Mouse (Mus musculus) kidney, adult 9 months (tissue): ENCODE results near the gene Tfeb.

Experiments used
- DNase-seq: peaks from one replicate; pipeline ENCODE4 v3.0.0; 2022

Tfeb gene

DNA sequence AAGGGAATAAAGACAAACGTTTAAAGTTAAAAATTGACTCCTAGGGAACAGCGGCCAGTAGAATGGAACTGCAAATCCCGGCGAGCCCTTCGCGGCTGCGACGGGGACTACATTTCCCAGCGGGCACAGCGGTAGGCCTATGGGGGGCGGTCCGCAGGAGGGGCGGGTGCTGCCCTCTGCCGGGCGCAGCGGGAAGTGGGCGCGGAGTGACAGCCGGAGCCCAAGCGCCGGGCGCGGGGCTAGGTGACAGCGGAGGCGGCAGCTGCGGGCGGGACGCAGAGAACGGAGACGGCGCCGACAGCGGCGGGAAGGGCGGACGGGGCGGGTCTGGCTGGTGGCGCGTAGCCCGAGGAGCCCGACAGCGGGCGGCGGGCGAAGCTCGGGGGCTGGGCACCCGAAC lies at the start of gene Tfeb:
Gene Tfeb (plus strand): TSS at position 175 of the 400 bp plus-strand sequence.
- DNase-seq = peak; percentile 98

GRCm38 (mm10) chr17:47687409-47688343 lies 49.2 kb upstream of the Tfeb start:
- peak; percentile 97 for DNase-seq

- no peak for DNase-seq
Measured at GRCm38 (mm10) chr17:47688344-47688607, 48.6 kb upstream of the Tfeb start, which contains the start of gene Tomm6. Gene Tomm6, minus strand, starts transcription at chr17:47688386.

- DNase-seq = peak; percentile 50
Measured at GRCm38 (mm10) chr17:47688608-47689575, 47.9 kb upstream of the Tfeb start, which contains the start of gene Frs3. Gene Frs3, plus strand, starts transcription at chr17:47689030.

- DNase-seq = no peak
Measured at GRCm38 (mm10) chr17:47689894-47690293, 46.9 kb upstream of the Tfeb start.

DNA sequence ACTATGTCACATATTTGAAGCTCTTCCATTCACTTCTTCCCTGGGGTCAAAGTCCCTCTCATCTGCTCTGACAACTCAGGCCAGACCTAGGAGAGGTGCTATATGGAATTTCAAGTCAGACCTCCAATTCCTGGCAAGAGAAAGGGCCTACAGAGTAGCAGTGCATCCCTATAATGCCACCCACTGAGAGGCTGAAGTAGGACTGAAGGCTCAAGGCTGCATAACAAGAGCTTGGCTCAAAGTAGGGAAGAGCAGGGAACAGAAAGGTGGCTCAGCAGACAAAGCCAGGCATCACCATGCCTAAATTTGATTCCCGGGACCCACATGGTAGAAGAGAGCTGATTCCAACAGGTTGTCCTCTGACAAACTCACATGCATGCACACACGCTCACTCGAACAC lies 45.2 kb upstream of the Tfeb start:
- no peak for DNase-seq

DNA sequence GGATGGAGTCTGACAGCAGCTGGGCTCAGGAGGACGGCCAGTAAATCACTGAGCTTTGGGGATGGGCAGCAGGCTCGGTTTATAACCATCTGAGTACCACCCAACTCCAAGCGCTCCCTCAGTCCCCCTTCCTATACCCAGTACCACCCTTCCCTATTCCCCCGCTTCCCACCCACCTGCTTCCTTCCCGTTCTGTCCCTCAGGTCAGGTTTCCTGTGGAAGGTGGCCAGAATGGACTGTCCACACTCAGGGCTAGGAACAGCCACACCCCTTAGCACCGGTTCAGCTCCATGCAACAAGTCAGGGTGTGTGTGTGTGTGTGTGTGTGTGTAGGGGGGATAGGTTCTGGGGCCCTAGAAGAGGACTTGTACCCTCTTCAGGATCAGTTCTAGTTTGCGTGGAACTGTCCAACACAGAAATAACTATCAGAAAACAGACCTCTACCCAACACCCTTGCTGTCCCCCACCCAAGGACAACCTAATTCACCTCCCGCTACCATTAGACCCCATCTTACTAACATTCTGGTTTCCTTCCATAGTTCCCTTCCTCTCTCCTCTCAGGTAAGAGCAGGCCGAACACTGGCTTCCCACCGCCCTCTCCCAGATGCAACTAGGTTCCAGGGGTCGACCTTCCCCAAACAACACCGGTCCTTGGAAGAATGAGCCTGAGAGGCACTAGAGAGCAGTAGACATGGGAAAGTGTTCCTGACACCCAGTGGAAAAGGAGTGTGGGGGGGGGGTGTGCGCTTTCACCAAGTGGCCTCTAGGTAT lies 43.0 kb upstream of the Tfeb start:
- no peak for DNase-seq

GRCm38 (mm10) chr17:47694442-47694502 lies 42.6 kb upstream of the Tfeb start, which contains the start of gene Gm21981:
Gene Gm21981, minus strand, starts transcription at chr17:47694455.
- DNase-seq = no peak

- peak; percentile 98 for DNase-seq
Measured at GRCm38 (mm10) chr17:47694503-47695336, 42.1 kb upstream of the Tfeb start, which contains the start of gene Prickle4. Gene Prickle4, minus strand, starts transcription at chr17:47694736.

GRCm38 (mm10) chr17:47695337-47695710 lies 41.5 kb upstream of the Tfeb start:
- no peak for DNase-seq

DNA sequence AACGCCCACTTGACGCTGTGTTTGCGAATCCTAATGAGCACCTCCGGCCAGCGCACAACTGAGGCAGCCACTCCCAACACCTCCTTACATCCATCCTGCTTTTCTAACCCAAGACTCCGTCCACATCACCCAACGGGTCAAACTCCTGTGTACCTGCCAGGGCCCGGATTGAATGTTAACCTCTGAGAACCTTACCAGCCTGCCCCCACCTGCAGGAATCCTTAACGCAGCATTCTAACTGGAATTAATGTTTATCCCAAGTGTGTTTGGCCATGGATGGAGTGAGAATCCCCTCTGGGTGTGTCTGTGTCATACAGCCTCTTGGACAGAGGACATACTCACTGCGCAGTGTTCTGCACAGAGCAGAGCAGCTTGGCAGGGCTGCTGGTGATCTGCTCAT lies 38.7 kb upstream of the Tfeb start:
- peak; percentile 92 for DNase-seq

GRCm38 (mm10) chr17:47699055-47699454 lies 37.8 kb upstream of the Tfeb start:
- DNase-seq = peak; percentile 70

DNA sequence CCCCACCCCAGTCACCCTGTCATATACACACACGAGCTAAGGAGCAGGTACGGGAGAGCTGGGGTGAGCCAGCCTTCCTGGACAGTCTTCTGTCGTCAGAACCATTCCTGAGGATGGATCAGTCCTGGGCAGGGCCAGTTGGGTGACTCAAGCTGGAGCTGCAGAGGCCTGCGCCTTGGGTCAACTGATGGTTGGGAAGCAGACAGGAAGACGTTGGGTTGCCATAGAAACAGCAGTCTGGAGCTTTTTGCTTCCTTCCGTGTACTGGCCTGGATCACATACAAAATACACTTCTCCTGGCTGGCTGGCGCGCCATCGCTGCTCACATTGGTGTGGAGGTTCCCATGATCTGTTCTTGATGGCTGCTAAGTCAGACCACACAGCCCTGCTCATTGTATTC lies 35.0 kb upstream of the Tfeb start:
- no peak for DNase-seq

DNA sequence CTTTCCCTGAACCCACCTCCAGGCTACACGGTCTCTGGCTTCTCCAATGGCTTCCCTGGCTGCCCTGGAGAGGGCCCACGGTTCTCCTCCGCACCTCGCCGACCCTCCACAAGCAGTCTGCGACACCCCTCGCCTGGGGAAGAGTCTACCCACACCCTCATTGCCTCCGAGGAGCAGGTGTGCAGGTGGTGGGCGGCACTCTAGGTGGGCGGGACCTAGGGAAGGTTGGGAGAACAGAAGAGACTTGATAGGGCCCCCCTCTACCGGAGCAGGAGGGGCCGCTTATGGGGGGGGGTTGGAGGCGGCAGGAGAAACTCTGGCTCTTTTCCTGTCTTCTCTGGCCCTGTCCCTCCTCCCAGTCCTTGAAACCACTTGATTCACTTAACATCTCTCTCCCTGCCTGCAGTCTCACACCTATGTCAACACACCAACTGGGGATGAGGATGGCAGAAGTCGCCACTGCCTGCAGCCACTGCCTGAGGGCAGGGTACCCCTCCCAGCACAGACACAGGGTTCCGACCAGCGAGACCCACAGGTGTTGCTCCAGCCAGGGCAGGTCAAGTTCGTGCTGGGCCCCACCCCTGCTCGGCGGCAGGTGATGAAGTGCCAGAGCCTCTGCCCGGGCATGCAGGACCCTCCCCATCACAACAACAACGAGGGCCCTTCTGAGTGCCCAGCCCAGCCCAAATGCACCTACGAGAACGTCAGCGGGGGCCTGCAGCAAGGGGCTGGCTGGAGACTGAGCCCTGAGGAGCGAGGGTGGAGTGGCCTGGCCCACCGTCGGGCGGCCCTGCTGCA lies 34.1 kb upstream of the Tfeb start:
- DNase-seq = no peak

- DNase-seq = no peak
Measured at GRCm38 (mm10) chr17:47703556-47703955, 33.3 kb upstream of the Tfeb start.

DNA sequence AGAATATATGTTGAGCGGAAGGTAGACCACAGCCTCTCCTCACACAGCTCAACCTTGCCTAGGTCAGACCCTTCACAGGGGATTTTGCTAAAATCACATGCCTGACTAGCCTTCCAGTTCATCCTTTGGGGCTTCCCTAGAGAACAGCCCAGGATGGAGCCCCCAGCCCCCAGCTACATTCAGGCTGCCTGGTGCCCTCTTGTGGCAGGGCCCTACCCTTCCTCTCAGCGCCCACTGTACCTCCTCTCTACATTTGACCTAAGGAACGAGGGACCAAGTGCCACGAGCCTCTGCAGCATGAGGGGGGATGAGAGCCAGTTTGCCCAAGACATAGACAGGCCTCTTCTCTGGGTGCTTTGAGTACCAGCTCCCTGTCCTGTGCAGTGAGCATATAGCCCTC lies 32.1 kb upstream of the Tfeb start:
- peak; percentile 29 for DNase-seq

DNA sequence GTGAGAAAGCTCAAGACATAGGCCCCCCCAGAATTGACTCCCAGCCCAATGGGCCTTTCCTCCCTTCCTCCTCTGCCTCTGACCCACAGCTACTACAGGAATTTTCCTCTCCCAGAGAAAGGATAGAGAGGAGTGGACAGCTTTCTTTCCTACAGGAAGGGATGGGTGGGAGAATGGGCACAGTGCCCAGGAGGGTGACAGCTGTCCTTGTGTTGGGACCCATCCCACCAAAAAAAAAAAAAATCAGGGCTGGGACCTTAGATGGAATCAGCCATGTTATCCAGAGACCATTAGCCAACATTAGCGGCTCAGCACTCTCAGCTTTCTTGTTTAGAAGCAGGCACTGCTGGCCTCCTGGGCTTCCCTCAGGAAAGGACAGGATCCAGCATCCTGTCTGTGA lies 30.6 kb upstream of the Tfeb start:
- no peak for DNase-seq

DNA sequence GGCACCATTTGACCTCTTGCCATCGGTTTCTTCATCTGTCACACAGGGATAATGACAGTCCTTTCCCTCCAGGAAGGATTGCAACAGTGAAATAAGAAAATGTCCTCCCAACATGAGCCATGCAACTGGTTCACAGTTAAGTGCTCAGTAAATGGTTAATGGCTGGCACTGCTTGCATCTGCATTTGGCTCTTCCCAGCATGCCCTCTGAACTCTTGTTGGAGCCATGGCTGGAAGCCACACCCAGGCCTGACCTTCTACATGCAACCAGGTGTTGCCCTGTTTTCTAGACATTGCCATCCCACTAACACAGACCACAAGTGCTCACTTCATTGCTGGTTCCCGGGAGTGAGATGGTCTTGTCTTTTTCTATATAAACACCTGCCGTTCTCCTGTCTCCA lies 28.9 kb upstream of the Tfeb start:
- peak; percentile 65 for DNase-seq

GRCm38 (mm10) chr17:47708972-47709371 lies 27.9 kb upstream of the Tfeb start:
- no peak for DNase-seq

DNA sequence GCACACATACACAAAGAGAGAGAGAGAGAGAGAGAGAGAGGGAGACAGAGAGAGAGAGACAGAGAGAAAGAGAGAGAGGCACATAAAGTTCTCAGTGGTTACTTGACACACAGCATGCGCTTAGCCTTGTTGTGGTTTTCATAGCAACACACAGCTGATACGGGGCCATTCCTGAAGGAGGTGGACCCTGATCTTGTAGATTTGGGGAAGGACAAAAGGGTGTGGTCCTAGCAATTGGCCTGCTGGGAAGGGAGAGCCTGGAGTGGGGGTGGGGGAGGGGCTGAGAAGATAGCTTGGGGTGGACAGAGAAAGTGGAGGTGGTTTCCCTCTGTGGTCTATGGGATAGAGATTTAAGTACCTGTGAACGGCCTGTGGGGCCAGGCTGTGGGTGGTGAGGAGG lies 26.8 kb upstream of the Tfeb start:
- no peak for DNase-seq

- DNase-seq = no peak
Measured at GRCm38 (mm10) chr17:47711883-47712282, 24.9 kb upstream of the Tfeb start.
